Mouse (Mus musculus): Measurements from ENCODE around the gene C1s1. TPM values are rescaled to one million over a fixed set of nuclear protein-coding genes. Genes with fewer than 3 reads are reported as not detected.
"Not testable (repeated sequence)": the region's sequence is repeated elsewhere in the genome, so short reads cannot be mapped to it uniquely, and the experiment has no call there.

Gene C1s1
- polyA plus RNA-seq, 1 experiment from 2014 or later: 0.51 TPM

DNA sequence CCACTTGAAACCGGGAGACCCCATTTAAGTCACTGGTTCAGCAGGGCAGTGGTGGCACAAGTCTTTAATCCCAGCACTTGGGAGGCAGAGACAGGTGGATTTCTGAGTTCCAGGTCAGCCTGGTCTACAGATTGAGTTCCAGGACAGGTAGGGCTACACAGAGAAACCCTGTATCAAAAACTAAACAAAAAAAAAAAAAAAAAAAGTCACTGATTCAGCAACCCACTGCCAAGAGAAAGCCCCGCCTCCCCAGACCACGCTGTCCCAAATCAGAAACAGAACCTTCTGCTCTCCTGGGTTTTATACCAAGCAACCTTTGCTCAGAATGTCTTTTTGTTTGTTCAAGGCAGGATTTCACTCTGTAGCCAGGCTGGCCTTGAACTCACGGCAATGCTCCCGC lies 33.0 kb downstream of the C1s1 start:
- H3K27ac ChIP-seq; H3K9me3 ChIP-seq; H3K4me2 ChIP-seq (replicated peaks); H3K4me3 ChIP-seq (replicated peaks); H3K36me3 ChIP-seq; H3K27me3 ChIP-seq; H3K4me1 ChIP-seq (replicated peaks); H3K9ac ChIP-seq (replicated peaks); ATAC-seq: not testable (repeated sequence)
- 98% methylated on average over 5 of the region's 5 CpGs for WGBS

DNA sequence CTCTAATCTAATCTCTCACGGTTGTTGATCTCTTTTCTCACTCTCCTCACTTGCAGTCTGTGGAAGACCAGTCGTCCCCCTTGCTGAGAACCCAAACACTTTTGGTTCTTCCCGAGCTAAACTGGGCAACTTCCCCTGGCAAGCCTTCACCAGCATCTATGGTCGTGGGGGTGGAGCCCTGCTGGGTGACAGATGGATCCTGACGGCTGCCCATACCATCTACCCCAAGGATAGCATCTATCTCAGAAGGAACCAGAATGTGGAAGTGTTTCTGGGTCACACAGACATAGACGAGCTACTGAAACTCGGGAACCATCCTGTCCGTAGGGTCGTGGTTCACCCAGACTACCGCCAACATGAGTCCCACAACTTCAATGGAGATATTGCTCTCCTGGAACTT lies 33.9 kb downstream of the C1s1 start:
- WGBS: 88% methylated on average over 10 of the region's 10 CpGs
- Histone ChIP-seq H3K4me2 (replicated peaks) (no peak overlapping the region), H3K9ac (replicated peaks) (no peak overlapping the region), H3K36me3 (no peaks in the 10 kb centered on the region), H3K4me1 (replicated peaks) (no peaks in the 10 kb centered on the region), H3K4me3 (replicated peaks) (no peak overlapping the region), H3K27me3 (no peaks in the 10 kb centered on the region), H3K9me3 (no peaks in the 10 kb centered on the region), H3K27ac (no peak overlapping the region)
- no peak for ATAC-seq

DNA sequence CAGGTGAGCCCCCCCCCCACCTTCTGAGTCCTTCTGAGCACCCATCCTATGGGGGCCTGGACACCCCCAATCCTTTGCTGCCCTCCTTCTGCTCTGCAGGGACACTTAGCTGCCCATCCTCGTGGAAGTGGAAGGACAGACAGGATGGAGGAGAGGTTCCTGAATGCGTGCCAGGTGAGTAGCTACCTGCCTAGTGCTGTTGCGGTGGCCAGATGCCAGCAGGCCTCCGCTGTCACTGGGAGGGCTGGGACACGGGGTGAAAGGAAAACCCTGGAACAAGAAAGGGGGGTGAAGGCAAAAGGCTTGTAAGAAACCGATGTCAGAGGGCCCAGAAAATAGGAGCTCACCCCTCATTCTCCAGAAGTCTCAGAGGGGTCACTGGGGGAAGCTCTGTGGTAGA lies 35.2 kb downstream of the C1s1 start:
- Histone ChIP-seq H3K4me3 (replicated peaks) (no peak overlapping the region), H3K9ac (replicated peaks) (no peak overlapping the region), H3K4me2 (replicated peaks) (no peak overlapping the region), H3K4me1 (replicated peaks) (no peaks in the 10 kb centered on the region), H3K27ac (no peak overlapping the region), H3K36me3 (no peaks in the 10 kb centered on the region), H3K27me3 (no peaks in the 10 kb centered on the region), H3K9me3 (no peaks in the 10 kb centered on the region)
- 87% methylated on average over 6 of the region's 6 CpGs for WGBS
- ATAC-seq: no peak

DNA sequence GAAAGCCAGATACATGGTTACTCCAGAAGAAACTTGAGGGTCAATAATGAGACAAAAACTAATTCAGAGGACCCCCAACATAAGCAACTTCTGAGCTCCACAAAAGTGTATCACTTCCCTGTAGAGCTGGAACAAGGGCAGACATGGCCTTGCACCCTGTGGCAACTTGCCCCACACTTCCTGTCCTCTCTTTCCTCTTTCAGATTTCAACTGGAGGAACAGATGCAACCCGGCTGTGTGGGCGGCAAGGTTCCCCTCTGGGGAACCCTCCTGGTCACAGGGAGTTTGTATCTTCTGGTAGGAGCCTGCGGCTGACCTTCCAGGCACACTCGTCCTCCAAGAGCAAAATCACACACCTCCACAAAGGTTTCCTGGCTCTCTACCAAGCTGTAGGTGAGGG lies 37.1 kb downstream of the C1s1 start:
- Histone ChIP-seq H3K27ac (no peak overlapping the region), H3K27me3 (no peaks in the 10 kb centered on the region), H3K4me2 (replicated peaks) (no peak overlapping the region), H3K9ac (replicated peaks) (no peak overlapping the region), H3K4me3 (replicated peaks) (no peak overlapping the region), H3K36me3 (no peaks in the 10 kb centered on the region), H3K9me3 (no peaks in the 10 kb centered on the region), H3K4me1 (replicated peaks) (no peaks in the 10 kb centered on the region)
- ATAC-seq: no peak
- WGBS: 88% methylated on average over 4 of the region's 4 CpGs

DNA sequence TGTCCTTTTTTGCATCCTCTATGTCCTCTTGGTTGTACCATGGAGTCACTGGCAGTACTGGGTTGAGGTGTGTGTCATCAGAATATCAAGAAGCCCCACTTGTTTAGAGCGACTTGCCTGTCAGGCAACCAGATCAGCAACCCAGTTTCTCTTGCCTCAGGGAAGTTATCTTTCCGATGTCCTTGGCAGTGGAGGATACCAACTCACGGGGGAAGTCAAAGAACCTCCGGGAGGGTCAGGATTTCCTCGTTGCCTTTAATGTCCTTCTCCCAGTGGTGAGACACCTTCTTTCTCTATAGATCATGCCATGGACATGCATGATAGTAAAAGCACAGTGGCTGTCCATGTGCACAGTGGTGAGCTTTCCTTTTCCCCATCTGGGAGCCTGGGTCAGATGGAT lies 40.1 kb downstream of the C1s1 start:
- ATAC-seq: no peak
- no peaks in the 10 kb centered on the region for H3K27me3 ChIP-seq
- no peak overlapping the region for H3K9ac ChIP-seq (replicated peaks)
- no peak overlapping the region for H3K4me3 ChIP-seq (replicated peaks)
- no peaks in the 10 kb centered on the region for H3K9me3 ChIP-seq
- WGBS: 92% methylated on average over 5 of the region's 5 CpGs
- H3K4me1 ChIP-seq (replicated peaks): no peaks in the 10 kb centered on the region
- H3K27ac ChIP-seq: no peak overlapping the region
- H3K4me2 ChIP-seq (replicated peaks): no peak overlapping the region
- H3K36me3 ChIP-seq: no peaks in the 10 kb centered on the region

DNA sequence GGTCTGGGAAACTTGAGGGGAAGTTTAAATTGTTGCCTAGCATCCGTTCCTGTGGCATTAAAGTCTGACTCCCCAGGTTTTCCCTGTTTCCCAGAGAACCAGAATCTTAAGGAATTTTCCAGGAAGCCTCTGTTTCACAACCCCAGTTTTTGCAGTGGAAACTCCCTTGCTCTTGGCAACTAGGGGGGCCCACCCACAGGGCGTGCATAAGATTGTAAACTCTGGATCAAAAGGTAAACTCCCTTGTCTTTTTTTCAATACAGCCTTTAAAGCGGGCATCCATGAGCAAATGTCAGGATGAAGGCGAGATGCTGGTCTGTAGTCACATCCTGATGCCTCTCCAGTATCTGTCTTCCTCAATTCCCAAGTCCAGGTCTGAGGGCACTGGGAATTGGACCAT lies 40.7 kb downstream of the C1s1 start:
- 80% methylated on average over 4 of the region's 4 CpGs for WGBS
- ATAC-seq: no peak

DNA sequence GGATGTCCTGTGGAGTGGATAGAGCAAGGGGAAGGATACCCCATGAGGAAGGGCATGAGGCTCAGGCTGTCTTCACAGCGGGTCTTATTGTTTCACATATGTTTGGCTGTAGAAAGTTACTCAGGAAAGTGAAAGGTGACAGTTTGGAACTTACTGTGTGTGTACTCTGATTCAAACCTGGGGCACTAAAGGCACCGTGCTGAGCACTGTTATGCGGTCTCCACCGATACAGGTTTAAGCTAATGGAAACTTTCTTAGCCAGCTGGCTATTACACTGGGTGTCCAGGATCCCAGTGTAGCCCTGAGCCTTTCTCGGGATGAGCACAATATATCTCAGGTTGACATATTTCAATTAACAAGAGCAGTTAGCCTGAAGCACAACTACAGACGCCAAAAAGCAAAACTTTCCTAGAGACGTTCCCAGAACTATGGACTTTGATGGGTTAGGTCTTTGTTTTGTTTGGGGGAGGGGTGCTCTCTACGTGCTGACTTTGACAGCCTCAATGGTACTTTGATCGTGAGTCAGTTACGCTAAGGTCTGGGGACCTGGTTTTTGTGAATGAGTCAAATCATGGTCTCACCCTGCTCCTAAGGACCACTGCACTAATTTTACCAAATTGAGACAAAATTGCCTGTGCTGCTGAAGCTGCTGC lies 42.1 kb downstream of the C1s1 start:
- Histone ChIP-seq H3K27me3 (no peaks in the 10 kb centered on the region), H3K36me3 (no peaks in the 10 kb centered on the region), H3K9me3 (no peaks in the 10 kb centered on the region), H3K4me3 (replicated peaks) (no peak overlapping the region), H3K9ac (replicated peaks) (no peak overlapping the region), H3K4me2 (replicated peaks) (no peak overlapping the region), H3K27ac (no peak overlapping the region), H3K4me1 (replicated peaks) (no peaks in the 10 kb centered on the region)
- no peak for ATAC-seq
- WGBS: 51% methylated on average over 10 of the region's 10 CpGs

More for the DNA sequence above, 40.7 kb downstream of the C1s1 start:
- Histone ChIP-seq H3K9me3 (no peaks in the 10 kb centered on the region), H3K9ac (replicated peaks) (no peak overlapping the region), H3K27me3 (no peaks in the 10 kb centered on the region), H3K4me2 (replicated peaks) (no peak overlapping the region), H3K27ac (no peak overlapping the region), H3K4me3 (replicated peaks) (no peak overlapping the region), H3K36me3 (no peaks in the 10 kb centered on the region), H3K4me1 (replicated peaks) (no peaks in the 10 kb centered on the region)

DNA sequence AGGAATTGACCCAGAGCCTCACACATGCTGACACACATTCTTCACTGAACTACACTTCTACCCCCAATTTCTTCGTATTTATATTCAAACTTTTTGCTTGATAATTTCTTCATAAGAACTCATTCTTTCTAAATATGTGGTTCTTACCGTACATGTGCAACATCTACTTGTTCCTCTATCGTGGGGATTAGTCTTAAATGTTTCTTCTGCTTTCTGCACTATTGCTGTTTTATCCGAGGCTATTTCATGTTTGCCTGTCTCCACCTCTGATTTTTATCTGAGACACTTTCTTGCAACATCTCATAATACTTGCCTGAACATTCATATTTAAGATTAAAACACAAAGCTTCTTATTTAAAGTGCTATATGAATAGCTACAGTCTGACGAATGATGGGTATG lies 46.1 kb downstream of the C1s1 start:
- ATAC-seq: no peak
- H3K27ac ChIP-seq: no peak overlapping the region
- WGBS: 93% methylated on average over 5 of the region's 5 CpGs

DNA sequence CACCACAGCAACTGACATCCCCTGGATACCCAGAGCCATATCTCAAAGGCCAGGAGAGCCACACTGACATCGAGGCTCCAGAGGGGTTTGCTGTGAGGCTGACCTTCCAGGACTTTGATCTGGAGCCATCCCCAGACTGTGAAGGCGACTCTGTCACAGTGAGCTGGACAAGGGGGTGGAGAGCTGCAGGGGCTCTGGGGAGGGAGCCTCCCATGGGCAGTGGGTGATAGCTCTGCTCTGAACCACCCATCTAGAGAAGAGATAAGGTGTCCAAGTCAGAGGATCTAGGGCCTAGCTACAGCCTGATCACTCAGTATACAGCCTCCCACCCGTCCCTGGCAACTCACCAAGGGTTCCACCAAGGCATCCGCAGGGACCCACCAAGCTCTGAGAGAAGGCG lies 48.3 kb downstream of the C1s1 start:
- no peaks in the 10 kb centered on the region for H3K36me3 ChIP-seq
- no peaks in the 10 kb centered on the region for H3K27me3 ChIP-seq
- no peaks in the 10 kb centered on the region for H3K4me1 ChIP-seq (replicated peaks)
- H3K27ac ChIP-seq: no peak overlapping the region
- no peak overlapping the region for H3K4me3 ChIP-seq (replicated peaks)
- ATAC-seq: no peak
- H3K9me3 ChIP-seq: no peaks in the 10 kb centered on the region
- no peak overlapping the region for H3K4me2 ChIP-seq (replicated peaks)
- H3K9ac ChIP-seq (replicated peaks): no peak overlapping the region
- WGBS: 89% methylated on average over 5 of the region's 5 CpGs

More for the DNA sequence above, 46.1 kb downstream of the C1s1 start:
- Histone ChIP-seq H3K36me3 (no peaks in the 10 kb centered on the region), H3K9me3 (no peaks in the 10 kb centered on the region), H3K27me3 (no peaks in the 10 kb centered on the region), H3K4me3 (replicated peaks) (no peak overlapping the region), H3K4me2 (replicated peaks) (no peak overlapping the region), H3K4me1 (replicated peaks) (no peaks in the 10 kb centered on the region), H3K9ac (replicated peaks) (no peak overlapping the region)

DNA sequence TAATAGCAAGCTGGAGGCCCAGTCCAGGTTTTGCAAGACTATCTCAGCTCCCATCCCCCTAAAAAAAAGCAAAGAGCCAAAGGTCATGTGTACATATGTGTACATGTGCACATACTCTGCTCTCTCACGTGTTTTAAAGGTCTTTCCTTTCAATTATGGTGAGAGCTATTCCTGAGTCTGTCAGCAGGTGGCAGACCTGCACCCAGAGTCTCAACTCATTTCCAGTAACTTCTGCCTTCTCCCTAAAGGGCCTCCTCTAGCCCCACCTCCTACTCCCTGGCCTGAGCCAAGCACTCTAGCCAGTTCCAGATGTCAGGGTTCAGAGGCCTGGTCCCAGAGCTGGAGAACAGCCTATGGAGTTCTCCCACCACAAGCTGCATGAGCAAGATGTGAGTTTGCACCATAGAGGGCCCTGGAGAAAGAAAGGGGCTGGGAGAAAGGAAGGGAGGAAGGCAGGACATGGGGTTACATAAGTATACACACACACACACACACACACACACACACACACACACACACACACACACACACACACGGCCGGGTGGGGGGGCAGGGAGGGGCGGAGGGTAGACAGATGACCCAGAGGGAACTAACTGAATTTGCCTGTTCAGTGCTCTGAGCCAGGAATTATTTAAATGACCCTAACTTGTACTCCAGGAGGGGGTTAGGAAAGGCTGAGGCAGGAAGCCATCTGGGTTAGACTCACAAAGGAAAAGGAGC lies 49.2 kb downstream of the C1s1 start, which contains the start of gene C1rl:
Gene C1rl (plus strand): TSS at position 272 of the 720 bp plus-strand sequence.
- no peak within 1 kb of the TSS for H3K9ac ChIP-seq (replicated peaks)

DNA sequence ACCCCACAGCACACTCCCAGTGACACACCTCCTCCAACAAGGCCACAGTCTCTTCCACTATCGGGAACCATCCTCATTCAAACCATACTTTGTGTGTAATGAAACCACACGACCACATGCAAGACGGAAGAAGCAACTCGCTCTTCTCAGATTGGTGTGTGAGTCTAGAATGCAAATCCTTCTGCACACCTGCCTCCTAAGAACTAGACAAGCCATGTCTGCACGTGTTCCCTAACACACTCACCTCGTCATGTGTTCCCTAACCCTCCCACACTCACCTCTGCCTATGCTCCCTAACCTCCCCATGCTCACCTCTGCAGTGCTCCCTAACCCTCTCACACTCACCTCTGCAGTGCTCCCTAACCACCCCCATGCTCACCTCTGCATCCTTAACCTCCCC lies 50.7 kb downstream of the C1s1 start:
- Histone ChIP-seq H3K4me3 (replicated peaks) (no peak overlapping the region), H3K4me2 (replicated peaks) (no peak overlapping the region), H3K9me3 (no peaks in the 10 kb centered on the region), H3K9ac (replicated peaks) (no peak overlapping the region), H3K27me3 (no peaks in the 10 kb centered on the region), H3K36me3 (no peaks in the 10 kb centered on the region), H3K4me1 (replicated peaks) (no peaks in the 10 kb centered on the region), H3K27ac (no peak overlapping the region)
- 89% methylated on average over 6 of the region's 6 CpGs for WGBS
- ATAC-seq: no peak

More for the DNA sequence above, 49.2 kb downstream of the C1s1 start, which contains the start of gene C1rl:
- H3K4me3 ChIP-seq (replicated peaks): no peak within 1 kb of the TSS
- H3K27ac ChIP-seq: no peak within 1 kb of the TSS
- H3K4me2 ChIP-seq (replicated peaks): no peak within 1 kb of the TSS
- WGBS: 54% methylated on average over 2 of the region's 4 CpGs
- H3K27me3 ChIP-seq: no peaks in the 10 kb centered on the region
- no peaks in the 10 kb centered on the region for H3K9me3 ChIP-seq
- H3K4me1 ChIP-seq (replicated peaks): no peaks in the 10 kb centered on the region
- H3K36me3 ChIP-seq: no peaks in the 10 kb centered on the region
- ATAC-seq: peak; percentile 85

DNA sequence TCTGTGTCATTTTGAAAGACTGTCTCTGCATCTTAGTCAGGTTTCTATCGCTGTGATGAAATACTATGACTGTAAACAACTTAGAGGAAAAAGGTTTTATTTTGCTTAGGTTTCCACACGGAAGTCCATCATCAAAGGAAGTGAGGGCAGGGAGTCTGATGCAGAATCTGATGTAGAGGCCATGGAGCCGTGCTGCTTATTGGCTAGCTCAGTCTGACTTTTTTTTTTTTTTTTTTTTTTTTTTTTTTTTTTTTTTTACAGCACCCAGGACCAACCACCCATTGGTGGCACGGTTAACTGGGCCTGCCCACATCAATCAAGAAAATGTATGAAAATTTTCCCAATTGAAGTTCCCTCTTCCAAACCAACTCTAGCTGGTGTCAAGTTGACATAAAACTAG lies 53.2 kb downstream of the C1s1 start:
- Histone ChIP-seq H3K27me3 (no peaks in the 10 kb centered on the region), H3K4me1 (replicated peaks) (no peaks in the 10 kb centered on the region), H3K9me3 (no peaks in the 10 kb centered on the region), H3K27ac (no peak overlapping the region), H3K36me3 (no peaks in the 10 kb centered on the region), H3K9ac (replicated peaks) (no peak overlapping the region), H3K4me3 (replicated peaks) (no peak overlapping the region), H3K4me2 (replicated peaks) (no peak overlapping the region)
- no peak for ATAC-seq
- WGBS: 79% methylated on average over 4 of the region's 4 CpGs

DNA sequence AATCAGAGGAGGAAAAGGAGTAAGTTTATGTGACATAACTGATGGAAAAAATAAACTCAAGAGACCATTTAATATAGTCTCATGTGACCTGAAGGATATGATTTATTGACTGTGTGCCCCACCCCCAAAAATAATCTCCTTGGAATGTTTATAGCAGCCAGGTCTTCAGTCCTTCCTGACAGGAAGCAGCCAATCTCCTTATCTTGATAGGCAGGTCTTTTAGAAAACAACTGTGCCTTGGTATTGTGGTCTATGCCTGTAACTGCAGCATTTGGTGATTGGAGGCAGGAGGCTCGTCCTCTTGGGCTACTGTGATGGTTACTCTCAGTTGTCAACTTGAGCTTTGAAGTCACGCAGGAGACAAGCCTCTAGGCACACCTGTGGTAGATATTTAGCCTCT lies 54.6 kb downstream of the C1s1 start:
- H3K36me3 ChIP-seq: no peaks in the 10 kb centered on the region
- H3K9ac ChIP-seq (replicated peaks): no peak overlapping the region
- ATAC-seq: no peak
- H3K27me3 ChIP-seq: no peaks in the 10 kb centered on the region
- H3K4me3 ChIP-seq (replicated peaks): no peak overlapping the region
- no peaks in the 10 kb centered on the region for H3K4me1 ChIP-seq (replicated peaks)
- WGBS: 64% methylated on average over 2 of the region's 2 CpGs
- H3K9me3 ChIP-seq: no peaks in the 10 kb centered on the region
- no peak overlapping the region for H3K4me2 ChIP-seq (replicated peaks)
- H3K27ac ChIP-seq: no peak overlapping the region

All from midbrain, embryonic 13.5 days (tissue).